Mouse (Mus musculus) left cerebral cortex, adult 18-20 months (tissue): ENCODE results near the gene Cyp2ab1. TPM values are rescaled to one million over a fixed set of nuclear protein-coding genes. Genes with fewer than 3 reads are reported as not detected.

Experiments
- DNase-seq, 2 experiments: peaks; one replicate each; pipeline ENCODE4 v3.0.0; 2021 to 2022; ENCODE audit warnings: low spot score in 2 of 2, mixed read lengths in 1 of 2
- total RNA-seq, 2 experiments: library from RNA; stranded (reverse); gene quantifications; 2 replicates each; pipeline ENCODE4 v1.2.3; 2021

Cyp2ab1 gene
- total RNA-seq, 2 experiments from 2014 or later = not detected

DNA sequence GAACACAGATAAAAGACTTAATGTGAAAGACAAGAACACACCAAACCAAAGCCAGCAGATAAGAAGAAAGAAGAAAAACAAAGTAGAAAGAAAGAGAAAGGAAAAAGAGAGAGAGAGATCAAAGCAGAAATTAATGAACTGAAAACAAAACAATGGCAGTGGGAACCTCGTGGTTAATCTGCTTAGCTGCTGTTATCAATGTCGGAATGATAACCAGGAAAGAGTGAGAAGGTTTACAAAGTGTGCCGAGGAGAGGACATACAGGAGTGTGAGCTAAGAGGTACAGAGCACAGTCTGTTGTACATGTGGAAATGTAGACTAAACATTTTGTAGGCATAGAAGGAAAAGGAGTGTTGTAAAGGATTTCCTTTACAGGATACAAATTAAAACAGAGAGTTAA is 52.2 kb downstream of the Cyp2ab1 start:
- no peak for DNase-seq

GRCm38 (mm10) chr16:20271339-20271738 is 53.9 kb downstream of the Cyp2ab1 start:
- no peak for DNase-seq

DNA sequence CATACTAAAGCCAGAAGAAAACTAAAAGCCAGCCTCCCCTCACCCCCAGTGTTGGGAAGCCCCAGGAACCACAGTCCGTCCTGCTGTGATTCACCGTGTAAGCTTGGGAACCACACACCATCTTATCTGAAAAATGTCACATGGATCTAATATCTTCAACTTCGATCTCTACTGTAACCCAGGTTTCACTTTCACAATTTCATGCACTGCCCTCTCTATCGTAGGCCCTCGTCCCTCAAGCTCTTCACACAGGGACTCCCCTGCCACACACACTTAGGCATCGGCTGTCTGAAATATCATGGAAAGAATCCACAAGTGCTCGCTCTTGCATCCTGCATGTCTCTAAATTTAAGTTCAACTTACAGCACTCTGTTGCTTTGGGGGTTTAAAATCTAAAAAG is 60.1 kb downstream of the Cyp2ab1 start:
- DNase-seq = no peak

Other genes with a start within 250 kb of the Cyp2ab1 start
- 10 to 100 TPM; 74.9 to 76.1 TPM for gene Klhl24, start 227.9 kb downstream of the Cyp2ab1 start, total RNA-seq
- 10 to 100 TPM; 28.6 to 33.3 TPM for gene Yeats2, start 184.3 kb downstream of the Cyp2ab1 start, total RNA-seq
- gene Map6d1, start 84.0 kb downstream of the Cyp2ab1 start, total RNA-seq = 10 to 100 TPM; 34.4 to 39.4 TPM
- gene Parl, start 23.0 kb downstream of the Cyp2ab1 start, total RNA-seq = 10 to 100 TPM; 47.9 to 53.6 TPM
- gene Abcc5, start 101.0 kb upstream of the Cyp2ab1 start, total RNA-seq = 100 to 1,000 TPM; 208 to 216 TPM
- 10 to 100 TPM; 55.8 to 65.4 TPM for gene Eif2b5, start 173.4 kb upstream of the Cyp2ab1 start, total RNA-seq
- gene Dvl3, start 191.6 kb upstream of the Cyp2ab1 start, total RNA-seq = 10 to 100 TPM; 57.0 to 57.5 TPM
- 100 to 1,000 TPM; 826 to 873 TPM for gene Ap2m1, start 210.1 kb upstream of the Cyp2ab1 start, total RNA-seq
- 100 to 1,000 TPM; 100 to 120 TPM for gene Abcf3, start 223.2 kb upstream of the Cyp2ab1 start, total RNA-seq